Mouse (Mus musculus) Patski (cell line): ENCODE results near the gene Cab39l. TPM values are rescaled to one million over a fixed set of nuclear protein-coding genes. Genes with fewer than 3 reads are reported as not detected.
A peak's percentile ranks its signal among the peaks of the same experiment; 100 is the strongest.

Experiments used
- ATAC-seq: fragments of 100-300 bp; one replicate; pipeline ENCODE4 v1.8.0; 2021
- CTCF ChIA-PET: fragments of 350-600 bp; sonication (Branson Sonifier 250); formaldehyde crosslinking; loops from one replicate; lab custom pipeline; 2022; ENCODE audit warnings: inconsistent platforms; lab: Charles Lee
- POLR2A ChIA-PET: fragments of 350-600 bp; sonication (Branson Sonifier 250); formaldehyde crosslinking; loops from one replicate; lab custom pipeline; 2022; ENCODE audit warnings: antibody characterized with exemption, inconsistent platforms; lab: Charles Lee
- DNase-seq: peaks from one replicate; pipeline ENCODE4 v3.0.0-alpha.2; 2011; ENCODE audit warnings: low read depth, low spot score
- H3K27me3 ChIP-seq: fragments of 371-371 bp; one replicate; pipeline ENCODE4 v1.5.1; 2021
- CTCF ChIP-seq: fragments of 100-300 bp; IDR thresholded peaks from one replicate; pipeline ENCODE4 v1.5.1; 2021
- in situ Hi-C: fragments of 300-500 bp; cut with MboI; formaldehyde crosslinking; loops from 3 replicates; pipeline ENCODE4 v1.11.1; 2018; ENCODE audit warnings: low pct_unique_long_range_greater_than_20kb, mixed read lengths
- polyA plus RNA-seq: library from polyadenylated mRNA; unstranded; gene quantifications from one replicate; pipeline ENCODE4 v1.2.3, GENCODE M21; 2021

The Cab39l gene
- polyA plus RNA-seq, 1 experiment from 2014 or later = 24.8 TPM

DNA sequence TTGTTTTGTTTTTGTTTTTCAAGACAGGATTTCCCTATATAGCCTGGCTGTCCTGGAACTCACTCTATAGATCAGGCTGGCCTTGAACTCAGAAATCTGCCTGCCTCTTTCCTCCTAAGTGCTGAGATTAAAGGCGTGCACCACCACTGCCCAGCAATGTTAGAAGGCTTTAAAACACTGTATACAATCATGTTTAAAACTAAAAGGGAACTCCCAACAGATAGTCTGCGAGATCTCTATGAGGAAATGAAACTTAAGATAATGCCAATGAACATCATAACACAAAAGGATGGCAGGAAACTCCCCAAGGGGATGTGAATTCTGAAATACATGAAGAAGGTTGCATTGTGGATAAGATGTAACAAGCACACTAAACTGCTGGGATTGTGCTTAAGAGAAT is 2.3 kb upstream of the Cab39l start:
- CTCF ChIA-PET = no interaction called here
- no peak for ATAC-seq
- TF ChIP-seq CTCF = no peak
- POLR2A ChIA-PET = no interaction called here
- in situ Hi-C loops = no loop called here
- H3K27me3 ChIP-seq = no peaks in the 10 kb centered on the region
- DNase-seq = no peak

DNA sequence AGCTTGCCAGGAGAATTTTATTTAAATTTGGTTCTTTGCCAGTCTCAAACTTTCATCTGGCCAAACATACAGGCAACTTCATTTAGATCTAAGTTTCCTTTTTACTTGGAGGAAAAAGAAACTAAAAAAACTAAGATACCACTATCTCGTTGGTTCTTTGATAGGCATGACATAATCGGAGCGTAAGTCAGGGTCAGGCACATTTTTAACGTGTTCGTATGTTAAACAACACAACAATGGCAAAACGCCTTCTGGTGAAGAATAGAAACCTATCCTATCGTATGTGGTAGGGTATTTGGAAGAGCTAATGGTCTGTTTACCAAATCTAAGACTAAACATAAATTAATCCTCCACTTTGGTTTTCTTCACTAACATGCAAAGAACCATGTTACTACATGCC is 733 bp upstream of the Cab39l start:
- ATAC-seq (no peak), DNase-seq (no peak)
- CTCF ChIA-PET = interaction anchor here (1.3 kb wide), 1 partner anchor 11 kb away, joined by 3 read pairs; no protein-coding TSS in a partner anchor
- no peak for TF ChIP-seq CTCF
- no peaks in the 10 kb centered on the region for H3K27me3 ChIP-seq
- POLR2A ChIA-PET = no interaction called here
- in situ Hi-C loops = no loop called here

DNA sequence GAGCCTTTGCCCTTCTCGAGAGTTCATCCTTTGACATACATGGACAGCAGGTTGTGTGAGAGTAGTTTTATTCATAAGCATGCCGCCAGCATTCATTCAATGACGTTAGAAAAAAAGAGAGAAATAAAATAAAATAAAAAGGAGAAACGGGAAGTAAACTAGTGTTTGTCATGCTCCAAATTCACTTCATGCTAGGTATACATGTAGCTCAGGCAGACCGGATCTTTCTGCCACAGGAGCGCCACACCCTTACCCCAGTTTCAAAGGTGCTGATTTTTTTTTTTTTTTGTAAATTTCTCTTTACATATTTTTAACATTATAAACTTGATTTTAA is 667 bp downstream of the Cab39l start:
- ATAC-seq (peak; percentile 4), DNase-seq (no peak)
- no peaks in the 10 kb centered on the region for H3K27me3 ChIP-seq
- no peak for TF ChIP-seq CTCF
- ChIA-PET POLR2A (interaction anchor here (0.6 to 0.7 kb wide), 2 partner anchors 119 to 426 kb away, joined by 3 to 4 read pairs; no protein-coding TSS in a partner anchor), CTCF (interaction anchor here (1.3 kb wide), 1 partner anchor 11 kb away, joined by 5 read pairs; no protein-coding TSS in a partner anchor)
- in situ Hi-C loops = no loop called here

DNA sequence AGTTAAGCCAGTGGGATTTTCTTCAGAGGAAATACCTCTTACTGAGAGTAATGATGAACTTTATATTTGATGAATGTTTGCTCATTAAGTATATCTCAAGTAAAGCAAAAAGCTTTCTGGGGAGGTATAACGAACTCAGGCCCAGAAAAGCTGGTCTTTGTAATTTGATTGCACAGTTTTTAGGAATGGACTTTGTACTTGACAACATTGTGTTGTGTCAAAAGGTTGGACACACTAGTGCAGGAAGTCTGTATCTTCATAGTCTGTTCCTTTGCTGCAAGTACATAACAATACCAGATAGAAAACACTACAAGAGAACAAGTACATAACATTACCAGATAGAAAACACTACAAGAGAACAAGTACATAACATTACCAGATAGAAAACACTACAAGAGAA is 4.6 kb downstream of the Cab39l start:
- no peaks in the 10 kb centered on the region for H3K27me3 ChIP-seq
- no peak for DNase-seq
- ChIA-PET POLR2A (no interaction called here), CTCF (no interaction called here)
- in situ Hi-C loops = no loop called here
- no peak for ATAC-seq
- no peak for TF ChIP-seq CTCF

DNA sequence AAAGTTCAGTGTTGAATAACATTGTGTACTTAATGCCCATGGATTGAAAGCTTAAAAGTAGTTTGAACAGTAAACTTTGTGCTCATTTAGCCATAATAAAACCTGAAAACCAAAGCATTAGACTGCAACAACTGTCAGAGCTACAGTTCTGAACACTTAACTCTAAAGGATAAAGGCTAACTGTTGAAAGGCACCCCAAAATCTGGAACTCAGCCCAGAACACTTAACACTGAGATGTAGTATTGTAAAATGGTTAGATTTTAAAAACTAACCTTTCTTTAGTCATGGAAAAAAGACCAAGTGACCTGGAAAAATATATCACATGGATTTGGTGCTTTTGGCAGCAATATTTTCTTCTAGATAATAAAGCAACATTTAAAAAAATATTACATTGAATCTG is 7.2 kb downstream of the Cab39l start:
- DNase-seq = no peak
- POLR2A ChIA-PET = no interaction called here
- ATAC-seq = no peak
- in situ Hi-C loops = no loop called here
- CTCF ChIA-PET = no interaction called here
- TF ChIP-seq CTCF = no peak
- no peaks in the 10 kb centered on the region for H3K27me3 ChIP-seq

DNA sequence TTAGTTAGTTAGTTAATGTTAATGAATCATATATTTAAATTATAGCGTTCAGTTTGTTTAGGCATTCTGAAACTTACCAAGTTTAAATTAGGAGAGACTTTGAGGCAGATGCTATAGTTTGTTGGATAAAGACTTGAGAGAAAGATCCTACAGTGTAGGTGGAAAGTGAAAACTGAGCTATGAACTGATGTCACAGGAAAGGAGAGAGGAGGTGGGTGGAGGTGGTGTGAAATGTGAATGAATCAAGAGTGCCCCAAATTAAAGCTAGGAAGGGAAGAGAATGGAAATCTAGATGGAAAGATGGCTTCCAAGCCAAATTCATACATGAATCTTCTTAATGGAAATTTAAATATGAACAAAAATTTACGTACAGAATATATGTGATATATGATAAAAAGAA is 25.7 kb downstream of the Cab39l start:
- no peaks in the 10 kb centered on the region for H3K27me3 ChIP-seq
- POLR2A ChIA-PET = no interaction called here
- in situ Hi-C loops = loop anchor here (5.0 kb wide), 1 partner anchor 91 kb away; no protein-coding TSS in a partner anchor
- CTCF ChIA-PET = interaction anchor here (0.9 to 3.1 kb wide), 7 partner anchors 13 to 127 kb away, joined by 3 to 21 read pairs (median 5); no protein-coding TSS in a partner anchor
- DNase-seq (no peak), ATAC-seq (no peak)
- TF ChIP-seq CTCF = no peak

DNA sequence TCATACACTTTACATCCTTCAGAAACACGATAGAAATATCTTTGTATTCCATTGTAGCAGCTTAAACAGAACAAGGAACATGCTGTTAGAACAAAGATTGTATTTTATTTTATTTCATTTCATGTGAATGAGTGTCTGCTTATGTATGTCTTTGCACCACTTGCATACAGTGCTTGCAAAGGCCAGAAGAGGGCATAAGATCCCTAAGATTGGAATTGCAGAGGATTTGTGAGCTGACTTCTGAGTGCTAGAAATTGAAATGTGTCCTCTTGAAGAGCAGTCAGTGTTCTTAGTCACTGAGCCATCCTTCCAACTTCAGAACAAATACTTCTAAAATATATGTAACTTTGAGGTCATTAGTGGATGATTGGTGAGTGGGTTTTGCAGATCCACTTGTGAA is 27.0 kb downstream of the Cab39l start:
- no peak for ATAC-seq
- POLR2A ChIA-PET = no interaction called here
- CTCF ChIA-PET = interaction anchor here (0.9 to 3.1 kb wide), 11 partner anchors 11 to 129 kb away, joined by 3 to 21 read pairs (median 4); no protein-coding TSS in a partner anchor
- DNase-seq = no peak
- H3K27me3 ChIP-seq = no peaks in the 10 kb centered on the region
- peak; percentile 79 for TF ChIP-seq CTCF
- in situ Hi-C loops = loop anchor here (5.0 kb wide), 1 partner anchor 90 kb away; no protein-coding TSS in a partner anchor

DNA sequence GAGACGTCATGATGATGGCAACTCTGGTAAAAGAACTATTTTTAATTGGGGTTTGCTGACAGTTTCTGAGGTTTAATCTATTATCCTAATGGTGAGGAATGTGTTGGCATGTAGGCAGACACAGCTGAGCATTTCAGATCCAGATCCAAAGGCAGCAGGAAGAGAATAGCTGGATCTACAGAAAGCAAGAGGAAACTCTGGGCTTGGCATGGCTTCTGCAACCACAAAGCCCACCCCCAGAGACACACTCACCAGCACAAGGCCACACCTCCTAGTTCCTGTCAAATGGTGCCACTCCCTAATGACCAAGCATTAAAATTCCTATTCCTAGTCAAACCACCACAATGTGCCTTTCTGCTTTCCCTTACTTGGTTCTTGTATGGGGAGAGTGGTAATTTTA is 30.0 kb downstream of the Cab39l start:
- TF ChIP-seq CTCF = no peak
- no peaks in the 10 kb centered on the region for H3K27me3 ChIP-seq
- in situ Hi-C loops = no loop called here
- ATAC-seq = peak; percentile 39
- DNase-seq = no peak
- ChIA-PET POLR2A (no interaction called here), CTCF (interaction anchor here (1.5 kb wide), 2 partner anchors 83 to 86 kb away, joined by 3 to 4 read pairs; no protein-coding TSS in a partner anchor)

DNA sequence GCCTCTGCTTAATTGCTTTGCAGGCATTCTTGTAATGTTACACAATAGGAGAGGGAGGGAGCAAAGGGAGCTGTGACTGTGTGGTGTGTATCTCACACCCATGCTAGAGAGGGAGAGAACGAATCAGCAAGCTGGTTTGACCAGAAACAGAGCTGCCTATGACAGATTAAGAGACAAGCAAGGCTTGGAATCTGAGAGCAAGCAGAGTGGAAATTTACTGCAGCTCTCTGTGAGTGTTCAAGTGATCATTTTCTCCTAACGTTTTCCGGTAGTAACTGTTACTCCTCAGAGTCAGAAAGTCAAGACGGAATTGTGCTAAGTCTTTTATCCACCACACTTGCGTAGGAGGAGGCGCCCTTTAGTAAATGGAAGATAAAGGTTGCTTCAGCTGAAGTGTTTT is 37.9 kb downstream of the Cab39l start:
- H3K27me3 ChIP-seq = no peaks in the 10 kb centered on the region
- DNase-seq (no peak), ATAC-seq (peak; percentile 79)
- in situ Hi-C loops = no loop called here
- CTCF ChIA-PET = interaction anchor here (1.4 to 1.8 kb wide), 5 partner anchors 11 to 77 kb away, joined by 3 to 5 read pairs (median 4); no protein-coding TSS in a partner anchor
- TF ChIP-seq CTCF = no peak
- POLR2A ChIA-PET = no interaction called here

DNA sequence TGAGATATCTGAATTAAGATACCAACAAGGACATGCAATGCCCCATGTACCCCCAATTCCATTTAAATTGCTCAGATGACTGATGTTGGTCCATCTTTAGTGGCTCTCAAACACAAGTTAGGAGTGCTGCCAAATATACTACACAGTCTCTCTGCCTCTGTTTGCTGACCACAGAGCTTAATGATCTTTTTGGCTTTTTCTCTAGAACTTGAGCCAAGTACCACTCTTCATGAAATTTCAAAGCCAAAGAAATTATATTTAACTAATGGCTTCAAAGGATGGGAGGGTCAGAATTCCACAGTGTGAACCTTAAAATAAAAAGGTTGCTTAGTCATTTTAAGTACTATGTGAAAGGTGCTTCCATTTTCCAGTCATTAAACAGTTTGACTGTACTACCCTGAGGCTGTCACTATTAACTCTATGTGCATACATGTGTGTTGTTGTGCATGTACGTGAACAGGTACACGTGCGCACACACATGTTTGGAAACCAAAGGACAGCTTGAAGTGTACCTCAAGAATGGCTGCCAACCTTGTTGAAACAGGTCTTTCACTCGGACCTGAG is 44.6 kb downstream of the Cab39l start:
- no peak for TF ChIP-seq CTCF
- ChIA-PET CTCF (interaction anchor here (1.4 kb wide), 1 partner anchor 39 kb away, joined by 3 read pairs; no protein-coding TSS in a partner anchor), POLR2A (no interaction called here)
- H3K27me3 ChIP-seq = no peaks in the 10 kb centered on the region
- DNase-seq = no peak
- in situ Hi-C loops = no loop called here
- no peak for ATAC-seq

DNA sequence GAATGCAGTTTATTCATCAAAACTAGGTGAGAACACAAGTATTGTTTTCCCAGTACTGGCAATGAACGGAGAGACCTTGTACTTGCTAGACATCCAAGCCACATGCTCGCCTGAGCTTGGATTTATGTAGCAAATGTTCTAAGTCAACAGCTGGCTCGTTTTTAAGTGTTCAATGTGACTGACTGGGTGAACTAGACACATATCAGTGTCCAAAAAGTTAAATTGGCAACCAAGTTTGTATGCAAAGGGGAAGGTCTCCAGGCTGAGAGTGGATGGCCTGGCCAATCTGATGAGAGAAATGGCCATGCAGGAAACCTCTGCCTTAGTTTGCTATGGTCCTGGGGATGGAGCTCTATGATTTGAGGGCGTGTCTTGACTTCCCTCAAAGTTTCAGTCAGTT is 51.6 kb downstream of the Cab39l start:
- no peak for TF ChIP-seq CTCF
- DNase-seq = no peak
- ChIA-PET POLR2A (no interaction called here), CTCF (interaction anchor here (0.7 kb wide), 1 partner anchor 21 kb away, joined by 3 read pairs; no protein-coding TSS in a partner anchor)
- in situ Hi-C loops = no loop called here
- H3K27me3 ChIP-seq = no peaks in the 10 kb centered on the region
- ATAC-seq = no peak
